Mouse (Mus musculus): ENCODE measurements around the gene Bloc1s1. TPM values are rescaled to one million over a fixed set of nuclear protein-coding genes. Genes with fewer than 3 reads are reported as not detected.

The Bloc1s1 gene
- polyA plus RNA-seq, 1 experiment from 2014 or later: 191 TPM

DNA sequence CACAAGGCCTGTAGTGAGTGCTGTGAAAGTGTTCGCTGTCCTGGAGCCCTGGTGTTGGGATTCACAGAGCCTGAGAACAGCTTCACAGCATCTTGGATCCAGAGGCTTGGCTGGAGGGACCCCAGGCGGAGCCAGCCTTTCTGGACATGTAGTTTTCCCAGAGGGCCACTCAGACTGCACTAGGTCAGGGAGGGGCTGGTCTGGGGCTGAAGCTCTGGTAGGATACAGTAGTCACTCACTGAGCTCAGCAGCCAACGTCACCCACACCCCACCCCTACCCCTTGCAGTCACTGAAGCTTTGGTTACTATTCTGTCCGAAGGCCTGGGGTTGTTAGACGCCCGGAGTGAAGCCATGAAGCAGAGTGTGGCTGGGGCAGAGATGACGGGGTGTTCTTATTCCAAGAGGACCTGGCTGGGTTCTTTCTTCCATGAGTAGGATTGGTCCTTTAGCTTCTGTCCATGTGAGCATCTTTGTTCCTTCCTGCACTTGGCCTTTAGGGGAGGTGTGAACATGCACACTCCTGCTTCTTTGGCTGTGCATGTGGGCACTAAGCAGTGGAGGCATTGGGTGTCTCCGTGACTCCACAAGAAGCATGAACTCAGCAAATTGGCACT is 12.1 kb upstream of the Bloc1s1 start:
- DNase-seq (ENCODE audit: low spot score) (no peak), ATAC-seq (replicated peaks; ENCODE audit: low FRiP score) (no peak)
- Histone ChIP-seq H3K27me3 (ENCODE audit: control insufficient read depth, insufficient read depth, low read length) (peaks cover 30% of the 10 kb centered on the region), H3K36me3 (ENCODE audit: control insufficient read depth, insufficient read depth, low read length) (no peaks in the 10 kb centered on the region), H3K9ac (ENCODE audit: low read length) (no peak overlapping the region), H3K27ac (ENCODE audit: low read depth, low read length) (no peak overlapping the region), H3K9me3 (ENCODE audit: control insufficient read depth, low read length) (no peaks in the 10 kb centered on the region), H3K4me2 (ENCODE audit: low read depth, low read length, severe bottlenecking) (no peak overlapping the region), H3K4me3 (ENCODE audit: low read depth, low read length) (no peak overlapping the region), H3K4me1 (replicated peaks; ENCODE audit: control insufficient read depth, insufficient read depth, low read length) (no peaks in the 10 kb centered on the region)
- 69% methylated on average over 8 of the region's 8 CpGs for WGBS

DNA sequence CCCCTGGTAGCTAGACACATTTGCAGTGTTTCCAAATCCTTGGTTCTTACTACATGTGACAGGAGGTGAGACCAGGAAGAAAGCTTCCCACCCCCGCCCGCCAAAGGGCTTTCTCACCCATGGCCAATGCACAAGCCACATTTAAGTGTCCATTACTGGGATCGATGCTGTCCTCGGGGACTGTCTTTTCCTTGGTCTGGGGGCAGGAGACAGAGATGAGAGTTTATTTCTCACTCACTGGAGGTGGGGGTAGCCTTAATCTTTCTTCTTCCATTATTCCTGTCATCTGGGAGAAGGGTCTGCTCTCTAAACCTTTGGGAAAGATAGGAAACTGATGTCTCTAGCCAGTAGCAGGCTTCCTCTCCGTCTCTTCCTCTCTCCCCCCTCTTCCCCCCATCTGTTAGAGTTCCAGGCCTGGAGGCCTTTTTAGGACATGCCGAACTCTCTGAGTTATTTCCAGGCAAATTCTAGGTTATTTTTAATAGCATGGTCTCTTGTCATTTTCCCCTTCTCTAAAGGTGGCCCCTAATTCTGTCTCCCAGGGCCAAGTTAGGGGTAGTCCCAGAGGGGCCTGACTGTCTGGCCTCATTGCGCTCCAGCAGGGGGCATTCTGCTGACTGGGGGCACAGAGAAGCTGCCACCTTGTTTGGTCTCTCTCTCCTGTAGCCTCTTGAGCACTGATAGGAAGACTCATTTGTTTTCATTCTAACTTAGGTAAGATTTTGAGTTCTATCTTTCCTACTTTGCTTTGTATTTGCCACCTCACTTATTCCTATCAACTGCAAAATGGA is 11.4 kb upstream of the Bloc1s1 start:
- WGBS: 64% methylated on average over 7 of the region's 7 CpGs
- Histone ChIP-seq H3K27me3 (ENCODE audit: control insufficient read depth, insufficient read depth, low read length) (peaks cover 31% of the 10 kb centered on the region), H3K4me2 (ENCODE audit: low read depth, low read length, severe bottlenecking) (no peak overlapping the region), H3K36me3 (ENCODE audit: control insufficient read depth, insufficient read depth, low read length) (no peaks in the 10 kb centered on the region), H3K4me3 (ENCODE audit: low read depth, low read length) (no peak overlapping the region), H3K9me3 (ENCODE audit: control insufficient read depth, low read length) (no peaks in the 10 kb centered on the region), H3K4me1 (replicated peaks; ENCODE audit: control insufficient read depth, insufficient read depth, low read length) (no peaks in the 10 kb centered on the region), H3K9ac (ENCODE audit: low read length) (no peak overlapping the region), H3K27ac (ENCODE audit: low read depth, low read length) (no peak overlapping the region)
- DNase-seq (ENCODE audit: low spot score) (no peak), ATAC-seq (replicated peaks; ENCODE audit: low FRiP score) (no peak)

DNA sequence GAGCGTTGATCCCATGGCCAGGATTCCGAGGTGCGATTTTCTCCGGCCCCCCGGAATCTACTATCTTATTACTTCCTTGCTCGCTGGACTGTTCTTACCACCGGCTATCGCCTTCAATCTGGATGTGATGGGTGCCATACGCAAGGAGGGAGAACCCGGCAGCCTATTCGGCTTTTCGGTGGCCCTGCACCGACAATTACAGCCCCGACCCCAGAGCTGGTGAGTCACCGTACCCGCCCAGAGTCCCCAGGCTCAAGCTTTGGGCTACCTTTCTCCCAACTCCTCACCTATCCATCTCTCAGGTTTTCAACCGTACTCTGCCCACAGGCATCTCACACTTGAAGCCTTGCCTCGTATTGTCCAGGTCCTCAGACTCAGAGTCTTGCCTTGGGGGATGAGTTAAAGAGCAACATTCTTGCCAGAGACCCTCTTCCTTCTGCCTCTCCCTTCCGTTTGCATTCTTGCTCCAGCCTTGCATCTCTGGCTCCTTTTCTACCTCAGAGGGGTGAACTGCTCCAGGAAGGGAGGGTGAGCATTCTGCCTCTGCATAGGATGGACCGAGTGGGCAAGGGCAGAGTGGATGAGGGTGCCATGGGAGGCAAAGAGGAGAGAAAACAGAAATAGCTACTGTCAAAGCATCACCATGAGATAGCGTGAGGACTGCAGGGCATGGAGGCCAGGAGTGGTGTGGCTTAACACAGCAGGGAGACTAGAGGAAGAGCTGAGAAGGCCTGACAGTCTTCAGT is 10.3 kb upstream of the Bloc1s1 start:
- H3K9ac ChIP-seq (ENCODE audit: low read length): peak overlapping the region; percentile 48; the same call in 1 of the 2 replicates
- WGBS: 2% methylated on average over 21 of the region's 21 CpGs
- H3K4me1 ChIP-seq (replicated peaks; ENCODE audit: control insufficient read depth, insufficient read depth, low read length): no peaks in the 10 kb centered on the region
- peak overlapping the region; percentile 40 for H3K4me3 ChIP-seq (ENCODE audit: low read depth, low read length)
- ATAC-seq (replicated peaks; ENCODE audit: low FRiP score): 0 out of 2 replicates have a peak, but pooled peaks have one; percentile 21
- H3K27ac ChIP-seq (ENCODE audit: low read depth, low read length): no peak overlapping the region
- peaks cover 31% of the 10 kb centered on the region for H3K27me3 ChIP-seq (ENCODE audit: control insufficient read depth, insufficient read depth, low read length)
- H3K9me3 ChIP-seq (ENCODE audit: control insufficient read depth, low read length): no peaks in the 10 kb centered on the region
- H3K4me2 ChIP-seq (ENCODE audit: low read depth, low read length, severe bottlenecking): peak overlapping the region; percentile 83
- DNase-seq (ENCODE audit: low spot score): no peak
- no peaks in the 10 kb centered on the region for H3K36me3 ChIP-seq (ENCODE audit: control insufficient read depth, insufficient read depth, low read length)

DNA sequence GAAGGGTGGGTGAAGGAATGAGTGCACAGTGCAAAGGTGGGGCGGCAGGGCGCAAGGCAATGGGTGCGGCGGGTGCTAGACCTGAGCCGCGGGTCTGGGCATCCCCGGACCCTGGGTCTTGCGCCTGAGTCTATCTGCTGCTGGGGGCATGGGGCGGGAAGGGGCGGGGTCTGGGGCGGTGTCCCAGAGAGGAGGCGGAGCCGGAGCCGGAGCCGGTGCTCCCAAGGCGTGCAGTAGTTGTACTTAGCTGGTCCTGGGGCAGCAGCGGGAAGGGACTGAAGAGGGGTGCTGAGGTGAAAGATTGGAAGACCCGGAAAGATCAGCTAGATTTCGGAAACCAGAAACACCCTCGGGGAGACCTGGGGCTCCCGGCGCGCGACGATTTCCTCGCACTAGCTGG is 9.7 kb upstream of the Bloc1s1 start, which contains the start of gene Itga7:
Gene Itga7, plus strand, starts transcription at position 245 of the 400 bp plus-strand sequence.
- H3K4me2 ChIP-seq (ENCODE audit: low read depth, low read length, severe bottlenecking): peak within 1 kb of the TSS; percentile 83
- peak within 1 kb of the TSS; percentile 48; the same call in 1 of the 2 replicates for H3K9ac ChIP-seq (ENCODE audit: low read length)
- WGBS: 0% methylated on average over 26 of the region's 26 CpGs
- DNase-seq (ENCODE audit: low spot score) (peak; percentile 82), ATAC-seq (replicated peaks; ENCODE audit: low FRiP score) (peak; percentile 89)
- H3K9me3 ChIP-seq (ENCODE audit: control insufficient read depth, low read length): no peaks in the 10 kb centered on the region
- no peak within 1 kb of the TSS for H3K27ac ChIP-seq (ENCODE audit: low read depth, low read length)
- peak within 1 kb of the TSS; percentile 40 for H3K4me3 ChIP-seq (ENCODE audit: low read depth, low read length)
- H3K4me1 ChIP-seq (replicated peaks; ENCODE audit: control insufficient read depth, insufficient read depth, low read length): no peaks in the 10 kb centered on the region
- H3K27me3 ChIP-seq (ENCODE audit: control insufficient read depth, insufficient read depth, low read length): peaks cover 31% of the 10 kb centered on the region
- H3K36me3 ChIP-seq (ENCODE audit: control insufficient read depth, insufficient read depth, low read length): no peaks in the 10 kb centered on the region

DNA sequence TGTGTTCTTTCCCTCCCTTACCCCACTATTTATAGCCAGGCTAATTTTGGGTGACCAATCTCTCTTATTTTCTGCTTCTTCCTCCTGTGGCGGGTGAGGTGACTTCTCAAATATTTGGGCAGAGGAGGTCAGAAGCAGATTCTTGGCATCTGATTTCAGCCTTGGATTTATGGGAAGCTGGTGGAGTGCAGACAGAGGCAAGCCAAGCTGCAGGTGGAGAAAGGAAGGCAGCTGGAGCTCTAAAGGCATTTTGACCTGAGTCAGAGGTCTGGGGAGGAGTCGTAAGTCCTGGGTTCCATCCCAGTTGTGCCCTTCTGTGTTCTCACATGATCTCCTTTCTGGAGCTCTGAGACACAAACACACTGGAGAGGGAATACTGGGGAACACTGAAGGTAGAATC is 7.6 kb upstream of the Bloc1s1 start:
- Histone ChIP-seq H3K4me1 (replicated peaks; ENCODE audit: control insufficient read depth, insufficient read depth, low read length) (no peaks in the 10 kb centered on the region), H3K4me3 (ENCODE audit: low read depth, low read length) (no peak overlapping the region), H3K9ac (ENCODE audit: low read length) (no peak overlapping the region), H3K9me3 (ENCODE audit: control insufficient read depth, low read length) (no peaks in the 10 kb centered on the region), H3K36me3 (ENCODE audit: control insufficient read depth, insufficient read depth, low read length) (no peaks in the 10 kb centered on the region), H3K27me3 (ENCODE audit: control insufficient read depth, insufficient read depth, low read length) (peaks cover 31% of the 10 kb centered on the region), H3K4me2 (ENCODE audit: low read depth, low read length, severe bottlenecking) (no peak overlapping the region), H3K27ac (ENCODE audit: low read depth, low read length) (no peak overlapping the region)
- WGBS: 79% methylated on average over 2 of the region's 2 CpGs
- ATAC-seq (replicated peaks; ENCODE audit: low FRiP score) (no peak), DNase-seq (ENCODE audit: low spot score) (no peak)

DNA sequence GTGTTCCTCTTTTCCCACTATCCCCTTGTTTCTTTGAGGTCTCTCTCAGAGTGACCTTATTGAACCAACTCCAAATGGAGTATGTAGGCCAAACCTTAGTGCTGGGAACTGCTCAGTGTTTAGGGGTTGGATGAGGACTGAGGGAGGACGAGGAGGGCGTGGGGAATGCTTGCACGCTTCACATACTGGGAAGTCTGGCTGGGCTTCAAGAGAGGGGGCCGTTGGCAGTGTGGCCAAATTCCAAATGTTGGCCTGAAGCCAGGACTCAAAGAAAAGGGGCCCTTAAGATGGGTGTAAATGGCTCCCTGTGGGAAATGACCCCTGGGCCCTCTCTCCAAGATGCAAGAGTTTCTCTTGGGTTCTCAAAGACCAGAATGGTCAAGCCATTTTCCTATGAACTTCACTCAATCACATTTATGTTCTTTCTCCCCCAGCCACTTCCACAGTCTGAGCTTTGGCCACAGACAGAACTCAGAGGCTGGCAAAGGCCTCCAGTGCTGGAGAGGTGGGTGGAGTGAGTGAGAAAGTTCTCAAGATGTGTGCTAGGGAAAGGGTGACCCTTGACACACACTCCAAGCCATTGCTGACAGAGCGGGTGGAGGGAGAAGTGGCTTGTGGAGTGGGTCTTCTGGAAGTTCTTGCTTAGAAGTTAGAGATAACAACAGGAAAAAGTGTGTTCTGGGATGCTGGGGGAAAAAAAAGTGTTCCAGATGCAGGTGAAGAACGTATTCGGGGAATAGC is 6.0 kb upstream of the Bloc1s1 start:
- WGBS: 74% methylated on average over 7 of the region's 7 CpGs
- DNase-seq (ENCODE audit: low spot score) (no peak), ATAC-seq (replicated peaks; ENCODE audit: low FRiP score) (no peak)
- peaks cover 26% of the 10 kb centered on the region for H3K27me3 ChIP-seq (ENCODE audit: control insufficient read depth, insufficient read depth, low read length)
- H3K4me1 ChIP-seq (replicated peaks; ENCODE audit: control insufficient read depth, insufficient read depth, low read length): no peaks in the 10 kb centered on the region
- H3K4me3 ChIP-seq (ENCODE audit: low read depth, low read length): no peak overlapping the region
- H3K27ac ChIP-seq (ENCODE audit: low read depth, low read length): no peak overlapping the region
- no peak overlapping the region for H3K9ac ChIP-seq (ENCODE audit: low read length)
- no peaks in the 10 kb centered on the region for H3K36me3 ChIP-seq (ENCODE audit: control insufficient read depth, insufficient read depth, low read length)
- H3K9me3 ChIP-seq (ENCODE audit: control insufficient read depth, low read length): no peaks in the 10 kb centered on the region
- no peak overlapping the region for H3K4me2 ChIP-seq (ENCODE audit: low read depth, low read length, severe bottlenecking)

DNA sequence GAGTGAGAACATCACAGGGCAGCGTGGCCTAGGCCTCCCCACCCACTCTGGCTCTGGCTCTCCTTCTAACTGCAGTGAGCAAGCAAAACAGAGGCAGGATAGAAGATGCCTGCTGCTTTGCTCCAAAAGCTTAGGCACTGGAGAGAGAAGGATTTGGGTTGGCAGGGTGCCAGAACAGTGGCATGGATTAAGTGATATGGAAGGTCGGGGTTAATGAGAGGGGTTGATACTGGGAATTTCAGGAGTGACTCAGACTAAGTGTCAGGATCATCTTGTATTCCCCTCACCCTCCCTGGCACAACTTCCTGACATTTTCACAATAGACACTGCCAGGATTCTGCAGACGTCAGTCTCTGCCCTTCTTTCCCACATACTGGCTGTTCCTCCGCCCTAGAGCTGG is 4.5 kb upstream of the Bloc1s1 start:
- Histone ChIP-seq H3K9me3 (ENCODE audit: control insufficient read depth, low read length) (no peaks in the 10 kb centered on the region), H3K9ac (ENCODE audit: low read length) (no peak overlapping the region), H3K4me3 (ENCODE audit: low read depth, low read length) (no peak overlapping the region), H3K36me3 (ENCODE audit: control insufficient read depth, insufficient read depth, low read length) (no peaks in the 10 kb centered on the region), H3K4me2 (ENCODE audit: low read depth, low read length, severe bottlenecking) (no peak overlapping the region), H3K27me3 (ENCODE audit: control insufficient read depth, insufficient read depth, low read length) (peaks cover 13% of the 10 kb centered on the region), H3K4me1 (replicated peaks; ENCODE audit: control insufficient read depth, insufficient read depth, low read length) (0 out of 2 replicates have a peak, but pooled peaks cover 2% of the 10 kb centered on the region), H3K27ac (ENCODE audit: low read depth, low read length) (no peak overlapping the region)
- no peak for DNase-seq (ENCODE audit: low spot score)
- WGBS: 32% methylated on average over 4 of the region's 4 CpGs
- no peak for ATAC-seq (replicated peaks; ENCODE audit: low FRiP score)

Data from forebrain, embryonic 11.5 days (tissue).